Mouse (Mus musculus) MEL (cell line): Measurements from ENCODE around the gene Klk12. TPM values are rescaled to one million over a fixed set of nuclear protein-coding genes. Genes with fewer than 3 reads are reported as not detected.

Experiments used
- DNase-seq: peaks from one replicate; pipeline ENCODE4 v3.0.0; 2011; ENCODE audit warnings: low read depth, low spot score
- H3K27ac ChIP-seq: 2 replicates; pipeline ENCODE4 v1.5.1; 2012; ENCODE audit warnings: low read depth, mild to moderate bottlenecking, control low read depth, low read length, moderate library complexity; ENCODE audit not compliant: control insufficient read depth
- H3K27me3 ChIP-seq, 2 experiments: fragments of 150-350 bp in 1 of 2; sonication (generic) in 1 of 2; 2 replicates each; pipeline ENCODE4 v1.6.1; 2012; ENCODE audit warnings: low read length in 2 of 2, mild to moderate bottlenecking in 2 of 2, improper control_type of control experiment in 1 of 2, moderate library complexity in 1 of 2; ENCODE audit not compliant: insufficient read depth in 2 of 2, control insufficient read depth in 1 of 2
- H3K36me3 ChIP-seq, 2 experiments: 2 replicates each; pipeline ENCODE4 v1.6.1; 2012 to 2014; ENCODE audit warnings: low read length in 2 of 2, improper control_type of control experiment in 1 of 2, inconsistent platforms in 1 of 2, mild to moderate bottlenecking in 1 of 2; ENCODE audit not compliant: insufficient read depth in 2 of 2, control insufficient read depth in 1 of 2
- H3K4me1 ChIP-seq, 2 experiments: fragments of 150-350 bp in 1 of 2; sonication (generic) in 1 of 2; 2 replicates each; pipeline ENCODE4 v1.6.1; 2012; ENCODE audit warnings: low read length in 2 of 2, improper control_type of control experiment in 1 of 2, mild to moderate bottlenecking in 1 of 2; ENCODE audit not compliant: insufficient read depth in 2 of 2, control insufficient read depth in 1 of 2
- H3K4me3 ChIP-seq, 2 experiments: fragments of 150-350 bp in 1 of 2; sonication (generic) in 1 of 2; 2 replicates each; pipeline ENCODE4 v1.5.1; 2012; ENCODE audit warnings: low read depth in 2 of 2, low read length in 2 of 2, mild to moderate bottlenecking in 2 of 2, moderate library complexity in 2 of 2, control low read depth in 1 of 2, improper control_type of control experiment in 1 of 2; ENCODE audit not compliant: control insufficient read depth in 1 of 2, insufficient read depth in 1 of 2
- H3K79me2 ChIP-seq: 2 replicates; pipeline ENCODE4 v1.6.1; 2012; ENCODE audit warnings: mild to moderate bottlenecking, low read length, moderate library complexity; ENCODE audit not compliant: control insufficient read depth, poor library complexity, insufficient read depth
- H3K9ac ChIP-seq: 2 replicates; pipeline ENCODE4 v1.6.1; 2012; ENCODE audit warnings: low read depth, mild to moderate bottlenecking, control low read depth, low read length, moderate library complexity; ENCODE audit not compliant: control insufficient read depth, poor library complexity, severe bottlenecking
- H3K9me3 ChIP-seq: fragments of 150-350 bp; sonication (generic); replicated peaks from 2 replicates; pipeline ENCODE4 v1.6.1; 2012; ENCODE audit warnings: mild to moderate bottlenecking, low read length, improper control_type of control experiment, moderate library complexity; ENCODE audit not compliant: insufficient read depth
- BHLHE40 ChIP-seq: IDR thresholded peaks from 2 replicates; pipeline ENCODE4 v1.6.1; 2012; ENCODE audit warnings: low read depth, mild to moderate bottlenecking, inconsistent platforms, low read length, improper control_type of control experiment, borderline replicate concordance
- CHD1 ChIP-seq: IDR thresholded peaks from 2 replicates; pipeline ENCODE4 v1.6.1; 2012; ENCODE audit warnings: low read depth, mild to moderate bottlenecking, inconsistent platforms, low read length, improper control_type of control experiment
- CTCF ChIP-seq, 3 experiments: IDR thresholded peaks in 2 of 3; conservative IDR thresholded peaks in 1 of 3; 2 replicates each; pipeline ENCODE4 v1.5.1; 2011 to 2012; ENCODE audit warnings: low read length in 3 of 3, low read depth in 2 of 3, mild to moderate bottlenecking in 2 of 3, improper control_type of control experiment in 1 of 3, inconsistent platforms in 1 of 3, mixed read lengths in 1 of 3, moderate library complexity in 1 of 3; ENCODE audit not compliant: control insufficient read depth in 1 of 3, insufficient read depth in 1 of 3, poor library complexity in 1 of 3, severe bottlenecking in 1 of 3
- E2F4 ChIP-seq: IDR thresholded peaks from 2 replicates; pipeline ENCODE4 v1.6.1; 2011; ENCODE audit warnings: low read depth, low read length, improper control_type of control experiment, borderline replicate concordance
- ELF1 ChIP-seq: IDR thresholded peaks from 2 replicates; pipeline ENCODE4 v1.6.1; 2014; ENCODE audit warnings: low read depth, mild to moderate bottlenecking, inconsistent platforms, low read length, improper control_type of control experiment, moderate library complexity
- ETS1 ChIP-seq: IDR thresholded peaks from 2 replicates; pipeline ENCODE4 v1.6.1; 2012; ENCODE audit warnings: low read depth, mild to moderate bottlenecking, inconsistent platforms, low read length, improper control_type of control experiment, moderate library complexity
- HCFC1 ChIP-seq: IDR thresholded peaks from 2 replicates; pipeline ENCODE4 v1.6.1; 2012; ENCODE audit warnings: low read depth, mild to moderate bottlenecking, inconsistent platforms, low read length, improper control_type of control experiment, moderate library complexity
- MAX ChIP-seq: IDR thresholded peaks from 2 replicates; pipeline ENCODE4 v1.6.1; 2011; ENCODE audit warnings: low read length, improper control_type of control experiment
- MAZ ChIP-seq: IDR thresholded peaks from 2 replicates; pipeline ENCODE4 v1.6.1; 2012; ENCODE audit warnings: low read depth, mild to moderate bottlenecking, inconsistent platforms, low read length, improper control_type of control experiment
- MEF2A ChIP-seq: IDR thresholded peaks from 2 replicates; pipeline ENCODE4 v1.6.1; 2014; ENCODE audit warnings: low read depth, mild to moderate bottlenecking, inconsistent platforms, low read length, improper control_type of control experiment; ENCODE audit not compliant: poor library complexity, insufficient replicate concordance, severe bottlenecking; ENCODE audit errors: extremely low read depth
- MYB ChIP-seq: IDR thresholded peaks from 2 replicates; pipeline ENCODE4 v1.6.1; 2011; ENCODE audit warnings: mild to moderate bottlenecking, low read depth, low read length, improper control_type of control experiment
- MYC ChIP-seq: IDR thresholded peaks from 2 replicates; pipeline ENCODE4 v1.6.1; 2011; ENCODE audit warnings: low read depth, mild to moderate bottlenecking, low read length, improper control_type of control experiment, moderate library complexity
- NRF1 ChIP-seq: IDR thresholded peaks from 2 replicates; pipeline ENCODE4 v1.6.1; 2014; ENCODE audit warnings: low read depth, mild to moderate bottlenecking, inconsistent platforms, low read length, improper control_type of control experiment, moderate library complexity; ENCODE audit not compliant: poor library complexity, insufficient read depth, severe bottlenecking
- POLR2A ChIP-seq, 2 experiments: IDR thresholded peaks; 2 replicates each; pipeline ENCODE4 v1.6.1; 2011 to 2012; ENCODE audit warnings: low read length in 2 of 2, mild to moderate bottlenecking in 2 of 2, control low read depth in 1 of 2, improper control_type of control experiment in 1 of 2, low read depth in 1 of 2, moderate library complexity in 1 of 2; ENCODE audit not compliant: control insufficient read depth in 1 of 2, insufficient read depth in 1 of 2, poor library complexity in 1 of 2
- RAD21 ChIP-seq: IDR thresholded peaks from 2 replicates; pipeline ENCODE4 v1.6.1; 2011; ENCODE audit warnings: mild to moderate bottlenecking, low read depth, low read length, improper control_type of control experiment
- SIN3A ChIP-seq: IDR thresholded peaks from 2 replicates; pipeline ENCODE4 v1.6.1; 2012; ENCODE audit warnings: low read length, improper control_type of control experiment, inconsistent platforms
- UBTF ChIP-seq: IDR thresholded peaks from 2 replicates; pipeline ENCODE4 v1.6.1; 2012; ENCODE audit warnings: low read depth, mild to moderate bottlenecking, inconsistent platforms, low read length, improper control_type of control experiment, moderate library complexity, borderline replicate concordance; ENCODE audit not compliant: insufficient read depth
- USF2 ChIP-seq, 2 experiments: IDR thresholded peaks; 2 replicates each; pipeline ENCODE4 v1.6.1; 2011 to 2012; ENCODE audit warnings: improper control_type of control experiment in 2 of 2, low read length in 2 of 2, borderline replicate concordance in 1 of 2, inconsistent platforms in 1 of 2, low read depth in 1 of 2, mild to moderate bottlenecking in 1 of 2; ENCODE audit not compliant: insufficient read depth in 1 of 2
- ZC3H11A ChIP-seq: IDR thresholded peaks from 2 replicates; pipeline ENCODE4 v1.6.1; 2012; ENCODE audit warnings: low read depth, mild to moderate bottlenecking, inconsistent platforms, low read length, improper control_type of control experiment
- ZMIZ1 ChIP-seq: IDR thresholded peaks from 2 replicates; pipeline ENCODE4 v1.6.1; 2012; ENCODE audit warnings: low read depth, mild to moderate bottlenecking, inconsistent platforms, low read length, improper control_type of control experiment, moderate library complexity
- polyA plus RNA-seq, 2 experiments: library from polyadenylated mRNA; stranded (reverse) in 1 of 2; unstranded in 1 of 2; fragments of >175 nt in 1 of 2; fragments of >200 nt in 1 of 2; gene quantifications; 2 replicates each; pipeline versions ENCODE4 v1.2.1 to v1.2.4; 2012; ENCODE audit warnings: low replicate concordance in 2 of 2, low read depth in 1 of 2; ENCODE audit not compliant: insufficient read length in 2 of 2, insufficient read depth in 1 of 2, missing spikeins in 1 of 2
- total RNA-seq: library from RNA; depleted of rRNA; stranded (reverse); fragments of 300-350 nt; gene quantifications from 2 replicates; pipeline ENCODE4 v1.2.3, GENCODE M21; 2012; rRNA removed

The Klk12 gene
- total RNA-seq (not detected in 2 replicates), polyA plus RNA-seq (not detected)

- Histone ChIP-seq H3K9ac (no peak within 1 kb of the TSS), H3K27me3 (no peaks in the 10 kb centered on the region), H3K4me3 (no peak within 1 kb of the TSS), H3K27ac (no peak within 1 kb of the TSS), H3K9me3 (no peaks in the 10 kb centered on the region)
- TF ChIP-seq NRF1 = no peak
- TF ChIP-seq POLR2A (IDR thresholded peaks at IDR 0.05; ENCODE audit: control insufficient read depth in 1 of 2, insufficient read depth in 1 of 2, low read depth in 1 of 2, low read length in 2 of 2, poor library complexity in 1 of 2) = no peak
- TF ChIP-seq MEF2A = no peak
- no peak for TF ChIP-seq USF2 (IDR thresholded peaks at IDR 0.05; ENCODE audit: borderline replicate concordance in 1 of 2, insufficient read depth in 1 of 2, low read depth in 1 of 2, low read length in 2 of 2)
- TF ChIP-seq ELF1 = no peak
- TF ChIP-seq MAZ = no peak
- no peak for TF ChIP-seq MYB
- TF ChIP-seq ZMIZ1 = no peak
- TF ChIP-seq ZC3H11A = no peak
- no peak for TF ChIP-seq MYC
- TF ChIP-seq CTCF (IDR thresholded peaks at IDR 0.05 in 2 of 3, conservative IDR thresholded peaks at IDR 0.05 in 1 of 3; ENCODE audit: control insufficient read depth in 1 of 3, insufficient read depth in 1 of 3, low read depth in 2 of 3, low read length in 3 of 3, poor library complexity in 1 of 3, severe bottlenecking in 1 of 3) = no peak
- no peak for TF ChIP-seq MAX
- no peak for TF ChIP-seq RAD21
- TF ChIP-seq, all 39 proteins: peak for 0
- no peaks in the 10 kb centered on the region for H3K4me1 ChIP-seq
- DNase-seq = no peak
- H3K36me3 ChIP-seq = no peaks in the 10 kb centered on the region
- no peaks in the 10 kb centered on the region for H3K79me2 ChIP-seq
Observed at GRCm38 (mm10) chr7:43768597-43768996, at the start of gene Klk12. TSS of gene Klk12 (plus strand) at chr7:43768897.

DNA sequence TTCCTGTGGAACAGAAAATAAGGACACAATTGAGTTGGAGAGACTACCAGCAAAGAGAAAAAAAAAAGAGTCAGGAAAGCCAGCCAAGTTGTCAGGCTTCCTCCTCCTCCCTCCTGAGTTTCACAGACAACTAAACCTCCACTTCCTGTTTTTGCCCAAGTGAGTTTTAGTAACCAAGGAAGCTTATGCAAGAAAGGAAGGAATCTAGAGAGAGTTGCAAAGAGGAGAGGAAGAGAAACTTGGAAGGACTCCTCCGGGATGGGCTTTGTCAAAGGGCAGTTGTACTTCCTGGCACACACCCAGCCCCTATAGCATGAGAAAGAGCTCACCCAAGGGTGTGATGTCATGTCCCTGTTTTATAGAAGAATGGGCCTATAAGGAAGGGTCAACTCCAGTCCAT lies 20.9 kb upstream of the Klk12 start:
- no peak overlapping the region for H3K9ac ChIP-seq
- H3K36me3 ChIP-seq = no peaks in the 10 kb centered on the region
- TF ChIP-seq CTCF (IDR thresholded peaks at IDR 0.05 in 2 of 3, conservative IDR thresholded peaks at IDR 0.05 in 1 of 3; ENCODE audit: control insufficient read depth in 1 of 3, insufficient read depth in 1 of 3, low read depth in 2 of 3, low read length in 3 of 3, poor library complexity in 1 of 3, severe bottlenecking in 1 of 3) = no peak
- no peak for TF ChIP-seq BHLHE40
- no peak for TF ChIP-seq CHD1
- TF ChIP-seq NRF1 = no peak
- no peak for TF ChIP-seq ETS1
- TF ChIP-seq UBTF = no peak
- TF ChIP-seq SIN3A = no peak
- no peak for TF ChIP-seq HCFC1
- TF ChIP-seq E2F4 = no peak
- no peak for TF ChIP-seq MYB
- no peak for TF ChIP-seq ZC3H11A
- no peak for TF ChIP-seq RAD21
- no peaks in the 10 kb centered on the region for H3K9me3 ChIP-seq
- no peaks in the 10 kb centered on the region for H3K27me3 ChIP-seq
- H3K27ac ChIP-seq = no peak overlapping the region
- no peaks in the 10 kb centered on the region for H3K4me1 ChIP-seq
- no peaks in the 10 kb centered on the region for H3K79me2 ChIP-seq
- DNase-seq = peak; percentile 2
- H3K4me3 ChIP-seq = no peak overlapping the region
